Mouse (Mus musculus): ENCODE data around the gene Cyp4x1.
"Not testable (repeated sequence)": the region's sequence is repeated elsewhere in the genome, so short reads cannot be mapped to it uniquely, and the experiment has no call there.

Cyp4x1 gene

DNA sequence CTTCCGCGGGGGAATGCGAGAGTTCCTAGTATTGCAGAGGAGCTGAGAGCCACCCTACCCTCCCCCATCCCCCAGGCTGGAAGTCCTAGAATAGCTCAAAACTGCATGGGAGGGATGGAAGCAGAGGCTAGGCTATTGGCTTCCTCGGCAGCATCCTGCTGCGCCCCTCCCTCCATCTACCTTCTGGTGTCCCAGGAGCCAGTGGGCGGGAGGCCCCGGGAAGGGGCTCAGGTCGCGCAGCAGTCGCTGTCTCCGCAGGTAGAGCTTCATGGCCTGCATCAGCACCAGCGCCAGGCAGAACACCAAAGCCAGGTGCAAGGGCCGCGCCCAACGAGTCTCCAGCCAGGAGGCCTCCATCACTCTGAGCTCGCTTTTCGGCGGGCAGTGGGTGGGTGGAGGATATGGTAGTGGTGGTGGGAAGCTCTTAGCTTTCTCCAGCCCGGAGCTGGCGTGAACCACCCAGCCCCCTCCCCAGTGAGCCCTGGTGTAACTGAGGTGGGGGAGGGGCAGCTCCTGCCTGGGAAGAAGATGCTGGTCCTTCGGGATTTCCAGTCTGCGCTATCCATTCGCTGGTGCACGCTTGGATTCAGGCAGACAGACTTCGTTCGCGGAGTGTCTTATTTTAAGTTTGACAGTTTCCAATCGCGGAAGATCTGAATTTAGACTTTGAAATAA lies at the start of gene Cyp4x1:
Cyp4x1 (minus strand) TSS at position 661 of the 675 bp plus-strand sequence.
- in situ Hi-C loops (cut with MboI; ENCODE audit: low sequenced_read_pairs), result no loop called here

DNA sequence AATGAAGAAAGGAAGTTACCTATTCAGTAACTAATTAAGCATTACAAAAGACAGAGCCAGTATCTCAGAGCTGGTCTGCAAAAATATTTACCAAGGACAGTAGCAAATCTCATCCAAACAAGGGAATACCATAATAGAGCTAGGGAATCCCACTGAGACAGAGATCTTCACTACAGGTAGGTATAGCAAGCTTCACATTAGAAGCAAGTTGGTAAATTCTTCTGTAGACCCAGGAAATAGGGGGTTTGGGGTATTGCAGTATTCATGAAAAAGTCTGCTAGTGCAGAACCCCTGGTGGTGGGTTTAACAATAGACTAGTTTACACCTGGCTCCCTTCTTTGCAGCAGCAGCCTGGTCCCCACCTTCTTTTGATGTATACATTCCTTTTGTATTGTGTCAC lies 42.1 kb upstream of the Cyp4x1 start:
- in situ Hi-C loops (cut with MboI; ENCODE audit: low sequenced_read_pairs), result not testable (repeated sequence)

DNA sequence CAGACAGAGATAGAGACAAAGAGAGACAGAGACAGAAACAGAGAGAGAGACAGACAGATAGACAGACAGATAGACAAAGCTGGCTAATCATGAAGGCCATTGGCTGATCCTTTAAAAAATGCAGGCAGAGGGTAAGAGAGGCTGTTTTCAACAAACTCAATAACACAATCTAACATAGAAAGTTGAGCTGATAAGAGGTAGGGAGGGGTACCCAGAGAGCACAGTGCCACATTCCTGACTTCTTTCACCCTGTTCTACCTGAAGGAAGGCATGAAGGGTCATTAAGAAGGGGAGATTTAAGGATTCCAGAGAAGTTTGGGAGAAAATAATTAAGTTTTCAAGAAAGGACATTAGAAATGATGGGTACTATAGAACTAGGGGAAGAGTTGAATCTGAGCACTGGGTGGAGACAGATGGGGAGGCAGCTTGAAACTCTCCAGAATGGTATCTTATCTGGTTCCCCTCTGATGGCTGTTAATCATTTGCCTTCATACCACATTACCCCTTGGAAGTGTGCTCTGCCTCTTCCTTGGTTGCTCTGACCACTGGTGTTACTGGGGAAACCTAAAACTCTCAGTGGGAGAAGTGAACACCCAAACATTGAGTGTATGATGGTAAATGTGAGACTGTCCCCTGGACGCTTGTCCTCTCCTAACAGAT lies 40.7 kb upstream of the Cyp4x1 start:
- in situ Hi-C loops (cut with MboI; ENCODE audit: low sequenced_read_pairs), result no loop called here

DNA sequence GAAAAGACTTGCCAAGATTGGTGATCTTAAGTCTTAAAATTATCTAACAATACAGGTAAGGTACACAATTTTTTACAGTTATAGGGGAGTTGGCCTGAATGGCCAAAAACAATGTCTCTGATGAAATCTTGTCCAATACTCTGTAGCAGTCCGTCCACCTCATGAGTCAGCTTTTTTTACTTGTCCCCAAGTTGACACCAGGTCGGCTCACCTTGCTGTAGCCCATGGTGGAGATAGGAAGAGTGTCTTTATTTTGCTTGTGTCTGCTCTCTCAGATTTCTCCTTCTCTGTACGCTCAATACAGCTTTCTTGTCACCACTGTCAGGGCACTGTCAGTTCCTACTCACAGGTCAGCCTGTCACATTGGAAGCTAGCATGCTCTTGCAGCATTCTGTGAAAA lies 24.9 kb upstream of the Cyp4x1 start:
- in situ Hi-C loops (cut with MboI; ENCODE audit: low sequenced_read_pairs), result not testable (repeated sequence)

DNA sequence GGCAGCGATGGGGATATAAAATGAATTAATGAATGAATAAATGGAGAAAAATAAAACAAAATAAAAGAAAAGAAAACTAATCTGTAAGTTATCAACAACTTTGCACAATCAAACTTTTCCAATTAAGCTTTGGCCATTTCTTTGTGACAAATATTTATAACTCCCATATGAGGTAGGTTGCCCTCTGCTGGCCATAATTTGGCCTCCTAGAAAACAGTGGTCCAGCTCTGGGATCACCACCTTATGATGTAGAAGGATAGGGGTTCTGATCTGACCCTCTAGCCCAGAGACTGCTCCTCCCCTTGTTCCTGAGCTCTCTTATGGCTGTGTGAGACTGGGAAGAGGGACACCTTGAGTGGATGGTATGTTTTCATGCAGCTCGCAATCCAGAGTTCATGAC lies 20.6 kb upstream of the Cyp4x1 start:
- in situ Hi-C loops (cut with MboI; ENCODE audit: low sequenced_read_pairs), result no loop called here

DNA sequence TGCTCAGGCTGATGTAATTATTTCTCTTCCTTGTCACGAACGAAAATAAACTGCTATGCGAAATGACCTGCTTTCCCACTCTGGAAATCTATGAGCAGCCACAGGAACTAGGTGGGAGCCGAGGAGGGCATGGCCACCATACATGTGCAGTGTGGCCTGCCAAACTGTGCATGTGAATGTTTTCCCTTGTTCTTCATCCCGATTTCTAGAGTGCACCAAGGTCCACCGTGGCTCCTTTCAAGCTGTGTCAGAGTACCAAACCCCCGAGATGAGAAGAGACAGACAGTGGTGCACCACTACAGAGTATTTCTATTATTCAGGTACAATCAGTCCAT lies 182 bp upstream of the Cyp4x1 start:
- in situ Hi-C loops (cut with MboI; ENCODE audit: low sequenced_read_pairs), result no loop called here

DNA sequence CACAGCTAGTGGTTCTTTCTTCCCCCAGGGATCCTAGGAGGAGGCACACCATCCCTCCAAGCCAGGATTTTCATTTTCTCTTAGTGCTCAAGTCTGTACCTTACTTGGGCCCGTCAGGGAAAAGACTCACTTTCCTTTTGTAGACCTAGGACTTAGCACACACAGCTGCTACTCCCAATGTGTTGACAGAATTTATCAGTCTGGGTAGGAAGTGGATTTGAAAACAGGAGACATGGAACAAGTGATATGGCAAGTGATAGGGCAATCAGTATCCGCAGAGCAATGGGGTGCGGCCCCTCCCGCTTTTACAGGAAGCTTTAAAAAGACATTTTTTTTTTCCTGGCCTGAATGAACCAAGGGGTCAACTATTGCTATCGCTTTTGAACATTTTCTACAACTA lies 996 bp downstream of the Cyp4x1 start:
- in situ Hi-C loops (cut with MboI; ENCODE audit: low sequenced_read_pairs), result no loop called here

DNA sequence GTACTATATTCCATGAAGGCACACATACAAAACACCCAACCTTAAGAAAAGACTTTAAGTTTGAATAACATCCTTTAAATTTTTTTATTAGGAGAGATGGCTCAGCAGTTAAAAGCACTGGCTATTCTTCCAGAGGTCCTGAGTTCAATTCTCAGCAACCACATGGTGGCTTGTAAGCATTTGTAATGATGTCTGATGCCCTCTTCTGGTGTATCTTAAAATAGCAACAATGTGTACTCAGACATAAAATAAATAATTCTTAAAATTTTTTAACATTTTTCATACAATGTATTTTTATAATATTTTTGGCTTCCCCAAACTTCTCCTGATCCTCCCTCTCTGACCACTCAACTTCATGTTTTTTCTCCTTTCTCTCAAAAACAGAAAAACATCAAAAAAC lies 9.4 kb downstream of the Cyp4x1 start:
- in situ Hi-C loops (cut with MboI; ENCODE audit: low sequenced_read_pairs), result loop anchor here (25.0 kb wide), 1 partner anchor 588 kb away; no protein-coding TSS in a partner anchor

DNA sequence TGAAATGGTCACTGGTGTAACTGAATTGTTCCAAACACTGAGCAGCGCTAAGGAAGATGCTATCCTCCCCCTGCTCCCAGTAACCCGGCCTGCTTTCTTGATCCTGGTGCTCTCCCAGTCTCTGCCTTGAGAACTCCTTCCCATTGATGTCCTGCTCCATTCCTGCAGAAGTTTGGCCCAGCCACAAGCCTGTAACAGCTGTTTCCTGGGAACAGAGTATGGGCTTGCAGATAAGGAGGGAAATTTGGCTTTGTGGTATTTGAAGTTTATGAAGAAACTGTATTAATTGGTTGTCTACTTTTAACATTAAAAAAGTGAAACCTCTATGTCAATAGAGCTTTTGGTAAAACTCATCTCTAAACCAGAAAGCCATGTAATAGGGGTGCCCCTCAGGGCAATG lies 10.6 kb downstream of the Cyp4x1 start:
- in situ Hi-C loops (cut with MboI; ENCODE audit: low sequenced_read_pairs), result loop anchor here (25.0 kb wide), 1 partner anchor 589 kb away; no protein-coding TSS in a partner anchor

DNA sequence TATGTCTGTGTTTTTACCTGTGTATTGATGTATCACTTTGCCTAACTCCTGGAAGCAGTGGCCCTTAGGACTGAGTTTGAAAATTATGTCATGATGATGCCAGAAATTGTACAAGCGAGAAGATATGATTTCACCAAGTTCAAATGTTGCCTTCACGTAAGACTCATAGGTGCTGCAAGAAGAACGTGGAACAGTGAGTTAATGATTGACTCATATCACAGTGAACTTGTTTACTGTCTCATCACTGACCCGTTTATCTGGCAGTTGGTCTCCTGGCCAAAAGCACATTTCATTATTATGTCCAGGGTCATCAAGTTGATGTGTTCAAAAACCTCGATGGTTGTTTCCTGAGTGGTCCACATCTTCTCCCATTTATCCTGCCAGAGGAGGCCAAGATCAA lies 12.5 kb downstream of the Cyp4x1 start:
- in situ Hi-C loops (cut with MboI; ENCODE audit: low sequenced_read_pairs), result loop anchor here (25.0 kb wide), 1 partner anchor 591 kb away; no protein-coding TSS in a partner anchor

DNA sequence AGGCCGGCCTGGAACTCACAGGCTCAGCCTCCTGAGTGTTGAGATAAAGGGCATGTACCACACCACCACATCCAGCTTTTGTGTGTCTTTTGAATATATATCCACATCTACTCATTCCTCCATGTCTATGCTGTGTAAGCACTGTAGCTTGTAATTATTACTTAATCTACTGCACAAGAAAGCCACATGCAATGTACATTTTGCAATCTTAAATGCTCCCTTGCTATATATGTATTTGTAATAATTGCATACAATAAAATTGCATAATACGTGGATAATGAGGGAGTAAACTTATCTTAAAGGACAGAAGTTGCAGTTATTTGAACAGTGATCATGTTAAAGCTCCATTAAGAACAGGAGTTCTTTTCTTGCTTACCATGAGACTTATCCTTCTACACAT lies 12.9 kb downstream of the Cyp4x1 start:
- in situ Hi-C loops (cut with MboI; ENCODE audit: low sequenced_read_pairs), result loop anchor here (25.0 kb wide), 1 partner anchor 591 kb away; no protein-coding TSS in a partner anchor

DNA sequence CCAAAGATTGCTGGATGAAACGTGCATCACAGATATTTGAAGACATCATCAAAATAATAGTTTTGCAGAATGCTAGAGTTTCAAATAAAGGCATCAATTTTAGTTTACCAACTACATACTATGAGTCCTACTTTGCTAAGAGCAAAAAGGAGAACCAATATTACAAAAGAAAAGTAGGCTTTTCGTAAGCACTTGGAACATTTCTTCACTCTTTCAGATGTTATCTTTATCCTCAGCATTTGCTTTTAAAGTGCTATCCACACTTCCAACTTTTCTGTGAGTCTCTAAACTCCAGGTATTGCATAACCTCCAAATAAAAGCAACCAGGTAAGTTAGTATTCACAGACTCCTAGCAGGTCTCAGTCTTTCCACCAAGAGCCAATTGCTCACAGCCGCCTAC lies 14.4 kb downstream of the Cyp4x1 start:
- in situ Hi-C loops (cut with MboI; ENCODE audit: low sequenced_read_pairs), result loop anchor here (25.0 kb wide), 1 partner anchor 593 kb away; no protein-coding TSS in a partner anchor

DNA sequence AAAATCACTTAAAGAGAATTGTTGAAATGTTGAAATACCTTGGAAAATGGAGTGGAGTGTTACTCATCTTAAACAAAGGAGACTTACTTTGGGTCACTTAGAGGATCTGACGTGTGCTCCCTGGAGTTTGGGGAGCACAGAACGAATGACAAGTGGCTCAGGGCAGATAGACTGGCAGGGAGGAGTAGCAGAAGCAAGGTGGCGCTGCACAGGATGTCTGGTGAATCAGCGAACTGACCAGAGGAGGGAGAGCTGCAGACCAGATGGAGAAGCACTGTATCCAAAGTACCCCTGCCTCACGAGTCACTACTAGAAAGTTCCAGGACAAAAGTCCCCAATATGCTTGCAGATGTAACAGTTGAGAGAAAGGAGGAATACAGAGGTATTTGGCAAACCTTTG lies 20.8 kb downstream of the Cyp4x1 start:
- in situ Hi-C loops (cut with MboI; ENCODE audit: low sequenced_read_pairs), result loop anchor here (25.0 kb wide), 1 partner anchor 599 kb away; no protein-coding TSS in a partner anchor

DNA sequence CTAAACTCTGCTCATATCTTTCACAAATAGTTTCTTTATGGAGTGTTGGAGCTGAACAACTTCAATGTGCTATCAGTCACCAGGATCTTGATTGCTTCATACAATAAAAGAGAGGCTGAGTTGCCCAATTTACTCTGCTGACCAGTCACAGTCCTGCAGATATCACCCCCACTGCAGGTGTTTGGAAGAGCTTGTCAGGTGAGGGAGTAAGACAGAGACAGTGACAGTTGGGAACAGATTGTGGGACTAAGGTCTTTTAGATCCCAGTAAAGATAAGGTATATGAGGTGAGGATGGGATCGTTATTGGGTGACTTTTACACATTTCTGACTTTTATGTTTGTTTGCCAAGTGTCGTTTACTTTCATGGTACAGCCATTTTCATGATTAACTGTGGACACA lies 22.9 kb downstream of the Cyp4x1 start:
- in situ Hi-C loops (cut with MboI; ENCODE audit: low sequenced_read_pairs), result loop anchor here (25.0 kb wide), 1 partner anchor 601 kb away; no protein-coding TSS in a partner anchor

DNA sequence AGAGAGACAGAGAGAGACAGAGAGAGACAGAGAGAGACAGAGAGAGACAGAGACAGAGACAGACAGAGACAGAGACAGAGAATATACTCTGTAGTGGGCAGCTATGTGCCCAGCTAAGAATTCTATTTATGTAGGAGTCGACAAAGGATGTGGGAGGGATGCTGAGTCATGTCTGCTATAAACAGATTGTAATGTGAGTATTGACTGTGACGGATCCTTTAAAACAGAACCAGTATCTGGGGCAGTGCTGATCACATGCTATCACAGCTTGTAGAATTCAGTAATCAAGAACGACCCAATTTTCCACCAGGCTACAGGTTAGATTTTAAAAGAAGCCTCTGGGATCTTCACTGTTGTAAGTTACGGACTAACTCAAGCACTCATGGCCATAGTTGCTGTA lies 30.6 kb downstream of the Cyp4x1 start:
- in situ Hi-C loops (cut with MboI; ENCODE audit: low sequenced_read_pairs), result loop anchor here (25.0 kb wide), 1 partner anchor 609 kb away; no protein-coding TSS in a partner anchor

DNA sequence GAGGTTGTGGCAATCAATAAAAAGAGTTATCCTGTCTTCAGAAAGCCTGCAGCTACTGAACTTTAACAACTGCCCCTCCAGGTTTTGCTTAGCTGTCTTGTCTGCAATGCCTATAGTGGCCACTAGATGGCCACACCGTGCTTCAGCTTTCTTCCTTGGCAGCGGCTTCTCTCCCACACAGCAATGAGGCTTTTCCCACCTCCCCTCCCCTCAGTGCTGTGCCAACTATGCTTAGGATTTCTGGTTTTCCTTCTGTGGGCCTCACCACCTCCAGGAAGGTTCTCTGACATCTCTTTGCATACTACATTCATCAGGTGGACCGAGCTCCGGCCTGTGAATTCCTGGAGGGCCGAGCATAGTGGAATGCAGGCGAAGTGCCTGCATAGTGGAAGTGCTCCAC lies 32.4 kb downstream of the Cyp4x1 start:
- in situ Hi-C loops (cut with MboI; ENCODE audit: low sequenced_read_pairs), result loop anchor here (25.0 kb wide), 1 partner anchor 611 kb away; no protein-coding TSS in a partner anchor

DNA sequence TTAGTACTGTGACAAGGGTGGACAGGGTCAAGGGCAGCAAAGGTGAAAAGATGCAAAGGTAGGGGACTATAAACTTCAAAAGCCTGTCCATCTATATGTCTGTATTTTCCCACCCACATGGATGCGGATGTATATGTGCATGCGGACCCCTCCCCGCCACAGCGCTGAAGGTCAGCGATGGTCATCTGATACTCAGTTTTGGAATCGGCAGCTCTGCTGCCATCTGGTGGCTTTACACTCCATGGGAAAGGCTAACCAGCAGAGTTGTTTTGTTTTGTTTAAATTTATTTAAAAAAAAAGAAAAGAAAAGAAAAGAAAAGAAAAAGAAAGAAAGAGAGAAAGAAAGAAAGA lies 37.0 kb downstream of the Cyp4x1 start:
- in situ Hi-C loops (cut with MboI; ENCODE audit: low sequenced_read_pairs), result no loop called here

DNA sequence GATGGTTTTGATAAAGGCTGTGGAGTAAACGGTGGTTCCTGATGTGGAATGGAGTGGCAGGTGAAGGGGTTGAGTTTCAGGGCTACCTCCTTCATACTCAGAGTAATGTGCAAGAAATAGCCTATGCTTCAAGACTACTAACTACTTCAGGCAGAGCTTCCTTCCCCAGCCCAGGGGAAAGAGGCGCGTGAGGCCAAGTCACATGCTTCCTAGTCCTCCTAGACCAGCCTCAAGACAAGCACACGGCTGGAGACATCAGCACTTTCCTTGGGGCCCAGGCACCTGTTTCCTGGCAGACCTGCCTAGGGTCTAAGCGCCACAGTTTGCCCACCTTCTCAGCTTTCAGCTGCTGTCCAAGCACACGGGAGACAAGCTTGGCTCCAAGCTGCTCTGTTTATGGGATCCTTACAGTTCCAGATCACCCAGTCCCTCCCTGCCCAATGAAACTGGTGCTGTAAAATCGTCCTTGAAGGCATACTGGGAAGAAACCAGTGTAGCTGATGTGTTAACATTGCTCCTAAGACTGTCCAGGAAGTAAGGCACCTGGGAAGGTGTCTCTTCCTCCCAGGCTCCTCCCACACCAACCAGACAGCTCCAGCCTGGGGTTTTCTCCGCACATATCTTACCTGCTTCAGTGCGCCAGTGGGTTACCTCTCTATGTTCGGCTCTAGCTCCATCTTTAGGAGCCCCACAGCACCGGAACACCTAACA lies 37.5 kb downstream of the Cyp4x1 start:
- in situ Hi-C loops (cut with MboI; ENCODE audit: low sequenced_read_pairs), result no loop called here

DNA sequence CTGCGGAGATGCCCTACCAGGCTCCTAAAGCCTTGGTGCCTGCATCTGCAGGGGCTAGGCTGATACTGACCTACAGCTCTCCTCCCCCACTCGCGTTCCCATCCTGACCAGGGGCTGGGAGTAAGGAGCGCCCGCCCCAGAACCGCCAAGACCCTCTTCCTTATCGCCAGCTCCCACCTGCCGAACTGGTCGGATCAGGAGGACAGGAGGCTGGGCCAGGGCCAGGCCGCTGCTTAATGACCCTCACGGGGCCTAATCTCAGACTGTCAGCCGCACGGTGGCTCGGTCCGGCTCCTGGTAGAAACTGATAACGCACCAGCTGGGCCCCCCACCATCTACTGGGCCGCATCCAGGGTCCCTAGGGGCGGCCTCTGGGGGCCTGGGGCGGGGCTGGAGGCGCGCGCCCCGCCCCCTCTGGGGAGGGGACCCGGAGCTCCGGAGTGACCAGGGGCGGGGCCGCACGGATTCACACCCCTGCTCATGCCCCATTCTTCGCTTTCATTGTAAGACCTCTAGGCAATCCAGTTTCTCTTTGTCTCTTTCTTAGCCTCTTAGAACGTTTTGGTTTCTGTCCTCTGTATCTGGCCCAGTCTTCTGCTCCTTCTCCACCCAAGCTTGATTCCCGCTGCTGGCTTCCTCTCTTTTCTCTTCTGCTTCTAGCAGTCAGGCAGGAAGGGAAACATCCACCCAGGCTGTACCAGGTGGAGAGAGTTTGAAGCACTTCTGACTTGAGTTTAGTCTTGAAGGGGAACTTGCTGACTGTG lies 38.2 kb downstream of the Cyp4x1 start:
- in situ Hi-C loops (cut with MboI; ENCODE audit: low sequenced_read_pairs), result no loop called here

DNA sequence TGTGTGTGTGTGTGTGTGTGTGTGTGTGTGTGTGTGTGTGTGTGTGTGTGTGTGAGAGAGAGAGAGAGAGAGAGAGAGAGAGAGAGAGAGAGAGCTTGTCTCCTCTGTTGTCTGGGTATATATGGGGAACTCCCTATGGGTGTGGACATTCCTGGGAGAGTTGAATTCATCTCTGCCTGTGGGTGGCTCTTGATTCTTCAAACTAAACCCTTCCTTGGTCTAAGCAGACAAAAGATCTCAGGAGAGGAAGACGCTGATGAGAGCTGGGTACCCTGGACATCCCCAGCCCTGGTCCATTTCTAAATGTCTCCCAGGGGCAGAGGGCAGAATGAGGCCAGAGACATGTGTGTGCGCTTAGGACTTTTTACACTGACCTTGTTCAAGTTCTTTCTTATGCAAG lies 40.0 kb downstream of the Cyp4x1 start:
- in situ Hi-C loops (cut with MboI; ENCODE audit: low sequenced_read_pairs), result no loop called here

DNA sequence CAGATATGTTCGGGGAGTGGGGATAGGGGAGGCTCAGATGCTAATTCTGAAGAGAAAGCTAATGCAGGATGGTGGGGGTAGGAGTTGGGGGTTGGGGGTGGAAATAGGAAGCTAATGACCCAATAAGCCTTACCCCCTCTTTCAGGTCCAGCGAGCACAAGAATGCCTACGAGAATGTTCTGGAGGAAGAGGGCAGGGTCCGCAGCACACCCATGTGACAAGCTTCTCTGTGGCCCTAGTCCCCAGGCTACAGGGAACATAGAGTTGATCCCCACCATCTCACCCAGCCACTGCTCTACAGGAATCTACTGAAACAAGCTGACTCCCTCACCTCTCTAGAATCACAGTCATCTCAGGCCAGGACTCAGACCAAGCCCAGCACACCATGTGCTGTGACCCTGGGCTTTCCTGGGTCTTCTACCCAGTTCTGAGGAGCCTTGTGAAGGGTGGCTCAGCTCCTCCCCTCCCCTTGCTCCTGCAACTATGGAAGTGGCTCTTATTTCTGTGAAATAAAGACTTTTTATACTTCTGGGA lies 40.7 kb downstream of the Cyp4x1 start:
- in situ Hi-C loops (cut with MboI; ENCODE audit: low sequenced_read_pairs), result no loop called here
